Mouse (Mus musculus) layer of hippocampus, adult 2 months (tissue): ENCODE measurements around the gene Apof. TPM values are rescaled to one million over a fixed set of nuclear protein-coding genes. Genes with fewer than 3 reads are reported as not detected.

Experiments used
- DNase-seq, 2 experiments: peaks; one replicate each; pipeline ENCODE4 v3.0.0; 2022; ENCODE audit warnings: low spot score in 2 of 2
- H3K27ac ChIP-seq: fragments of 200-600 bp; 2 replicates; pipeline ENCODE4 v1.8.1; 2022
- H3K4me3 ChIP-seq: fragments of 200-600 bp; 2 replicates; pipeline ENCODE4 v1.8.1; 2022; ENCODE audit warnings: mild to moderate bottlenecking
- CTCF ChIP-seq: fragments of 200-600 bp; conservative IDR thresholded peaks from 2 replicates; pipeline ENCODE4 v1.8.1; 2022; ENCODE audit warnings: antibody characterized with exemption, mild to moderate bottlenecking, moderate library complexity
- long read RNA-seq, 2 experiments: library from polyadenylated mRNA; stranded (forward); transcript quantifications; one replicate each; pipeline ENCODE4 v2.0.0; 2021; ENCODE audit warnings: borderline mapping rate in 2 of 2
- total RNA-seq, 2 experiments: library from RNA; stranded (reverse); gene quantifications; 2 replicates each; pipeline ENCODE4 v1.2.3; 2021

Gene Apof
- not detected for total RNA-seq
- long read RNA-seq, experiment 1, result 0 reads
- long read RNA-seq, experiment 2, result 0 reads

- no peak for TF ChIP-seq CTCF
- Histone ChIP-seq H3K4me3 (no peak within 1 kb of the TSS), H3K27ac (no peak within 1 kb of the TSS)
- no peak for DNase-seq
Observed at GRCm38 (mm10) chr10:128268371-128268770, at the start of gene Apof. TSS of gene Apof (plus strand) at chr10:128268671.

GRCm38 (mm10) chr10:128221533-128222286 is 46.8 kb upstream of the Apof start:
- no peak for DNase-seq
- TF ChIP-seq CTCF, result no peak; the same call in 1 of the 2 replicates
- H3K27ac ChIP-seq, result no peak overlapping the region
- no peak overlapping the region for H3K4me3 ChIP-seq

- no peak overlapping the region for H3K27ac ChIP-seq
- no peak for DNase-seq
- no peak for TF ChIP-seq CTCF
- no peak overlapping the region for H3K4me3 ChIP-seq
Observed at GRCm38 (mm10) chr10:128225064-128225463, 43.4 kb upstream of the Apof start.

- no peak for DNase-seq
- no peak within 1 kb of the TSS for H3K4me3 ChIP-seq
- H3K27ac ChIP-seq, result no peak within 1 kb of the TSS
- TF ChIP-seq CTCF, result no peak
Observed at GRCm38 (mm10) chr10:128225538-128225937, 42.9 kb upstream of the Apof start, which contains the start of gene Mip. TSS of gene Mip (plus strand) at chr10:128225838.

- TF ChIP-seq CTCF, result no peak
- Histone ChIP-seq H3K4me3 (no peak overlapping the region), H3K27ac (no peak overlapping the region)
- no peak for DNase-seq
Observed at GRCm38 (mm10) chr10:128227592-128227991, 40.9 kb upstream of the Apof start.

GRCm38 (mm10) chr10:128228009-128228408 is 40.5 kb upstream of the Apof start:
- Histone ChIP-seq H3K4me3 (no peak overlapping the region), H3K27ac (no peak overlapping the region)
- TF ChIP-seq CTCF, result no peak
- DNase-seq, result no peak

GRCm38 (mm10) chr10:128230582-128230981 is 37.9 kb upstream of the Apof start:
- no peak for DNase-seq
- TF ChIP-seq CTCF, result no peak
- Histone ChIP-seq H3K27ac (no peak overlapping the region), H3K4me3 (no peak overlapping the region)

GRCm38 (mm10) chr10:128231146-128231545 is 37.3 kb upstream of the Apof start:
- peak overlapping the region; percentile 92 for H3K27ac ChIP-seq
- TF ChIP-seq CTCF, result no peak
- no peak for DNase-seq
- H3K4me3 ChIP-seq, result peak overlapping the region; percentile 85

- Histone ChIP-seq H3K27ac (peak within 1 kb of the TSS; percentile 92), H3K4me3 (peak within 1 kb of the TSS; percentile 85)
- DNase-seq, result peak; percentile 73 to 83
- no peak for TF ChIP-seq CTCF
Observed at GRCm38 (mm10) chr10:128231697-128232419, 36.6 kb upstream of the Apof start, which contains the start of gene Timeless. TSS of gene Timeless (plus strand) at chr10:128232065.

GRCm38 (mm10) chr10:128232420-128232985 is 36.0 kb upstream of the Apof start:
- peak; percentile 89 for TF ChIP-seq CTCF
- Histone ChIP-seq H3K4me3 (peak overlapping the region; percentile 85), H3K27ac (peak overlapping the region; percentile 92)
- DNase-seq, result peak; percentile 65 to 66

GRCm38 (mm10) chr10:128236321-128236720 is 32.1 kb upstream of the Apof start:
- Histone ChIP-seq H3K4me3 (no peak overlapping the region), H3K27ac (no peak overlapping the region)
- DNase-seq, result no peak
- TF ChIP-seq CTCF, result no peak

- TF ChIP-seq CTCF, result no peak
- Histone ChIP-seq H3K4me3 (no peak overlapping the region), H3K27ac (no peak overlapping the region)
- peak in 1 of 2 experiments; percentile 3 for DNase-seq
Observed at GRCm38 (mm10) chr10:128237807-128238480, 30.5 kb upstream of the Apof start.
